Mouse (Mus musculus) forebrain, postnatal 0 days (tissue): Measurements from ENCODE around the gene Yod1. TPM values are rescaled to one million over a fixed set of nuclear protein-coding genes. Genes with fewer than 3 reads are reported as not detected.

Source experiments
- ATAC-seq: fragments of 200-750 bp; cut with Nextera tagmentation; 2 replicates; pipeline ENCODE4 v1.8.0; 2017; ENCODE audit warnings: mild to moderate bottlenecking, moderate library complexity
- DNase-seq: peaks from one replicate; pipeline ENCODE4 v3.0.0-alpha.2; 2015
- H3K27ac ChIP-seq: fragments of 300-500 bp; sonication (generic); 2 replicates; pipeline ENCODE4 v1.5.1; 2014; ENCODE audit warnings: low read depth, mild to moderate bottlenecking, antibody characterized with exemption, low read length, moderate library complexity, mixed read lengths
- H3K27me3 ChIP-seq: fragments of 300-500 bp; sonication (generic); 2 replicates; pipeline ENCODE4 v1.6.1; 2014; ENCODE audit warnings: mild to moderate bottlenecking, low read length, mixed read lengths; ENCODE audit not compliant: insufficient read depth
- H3K36me3 ChIP-seq: fragments of 300-500 bp; sonication (generic); 2 replicates; pipeline ENCODE4 v1.6.1; 2014; ENCODE audit warnings: mild to moderate bottlenecking, moderate library complexity; ENCODE audit not compliant: insufficient read depth
- H3K4me1 ChIP-seq: fragments of 300-500 bp; sonication (generic); 2 replicates; pipeline ENCODE4 v1.6.1; 2014; ENCODE audit warnings: antibody characterized with exemption; ENCODE audit not compliant: insufficient read depth
- H3K4me2 ChIP-seq: fragments of 300-500 bp; sonication (generic); 2 replicates; pipeline ENCODE4 v1.6.1; 2014; ENCODE audit warnings: low read depth, mild to moderate bottlenecking, moderate library complexity
- H3K4me3 ChIP-seq: fragments of 300-500 bp; sonication (generic); 2 replicates; pipeline ENCODE4 v1.5.1; 2014; ENCODE audit warnings: low read depth, low read length, mixed read lengths
- H3K9ac ChIP-seq: fragments of 300-500 bp; sonication (generic); 2 replicates; pipeline ENCODE4 v1.6.1; 2014; ENCODE audit warnings: mild to moderate bottlenecking
- H3K9me3 ChIP-seq: fragments of 300-500 bp; sonication (generic); 2 replicates; pipeline ENCODE4 v1.6.1; 2016; ENCODE audit warnings: low read length
- CTCF ChIP-seq: sonication (generic); IDR thresholded peaks from 2 replicates; pipeline ENCODE4 v1.5.1; 2016; ENCODE audit warnings: antibody characterized with exemption, control low read depth, low read depth
- WGBS: fragments of 180-500 bp; shearing (Covaris S2); extraction: QIAGEN DNeasy Blood & Tissue Kit; methylation state at CpG from one replicate; pipeline ENCODE4 v1.1.7; 2014; 5-methylcytosine and 5-hydroxymethylcytosine counted together
- polyA plus RNA-seq: library from polyadenylated mRNA; unstranded; fragments of >200 nt; fragmentation: Nextera tagmentation; extraction: Ambion mirVana; gene quantifications from 2 replicates; pipeline ENCODE4 v1.2.1, GENCODE M21; 2015
- total RNA-seq: library from RNA; depleted of rRNA; stranded (reverse); fragments of >200 nt; gene quantifications from 2 replicates; pipeline ENCODE4 v1.2.3, GENCODE M21; 2014

Yod1 gene
- total and polyA plus RNA-seq, 2 experiments from 2014 or later: 16.4 to 18.9 TPM

GRCm38 (mm10) chr1:130739636-130740035, 22.5 kb downstream of the Yod1 start:
- Histone ChIP-seq H3K36me3 (no peaks in the 10 kb centered on the region), H3K4me2 (no peak overlapping the region), H3K27ac (no peak overlapping the region), H3K9me3 (no peaks in the 10 kb centered on the region), H3K9ac (no peak overlapping the region), H3K4me3 (no peak overlapping the region), H3K4me1 (no peaks in the 10 kb centered on the region), H3K27me3 (no peaks in the 10 kb centered on the region)
- TF ChIP-seq CTCF: no peak
- DNase-seq (no peak), ATAC-seq (no peak)
- WGBS: 82% methylated on average over 3 of the region's 3 CpGs

GRCm38 (mm10) chr1:130740227-130740648, 23.1 kb downstream of the Yod1 start:
- TF ChIP-seq CTCF: no peak
- H3K9me3 ChIP-seq: no peaks in the 10 kb centered on the region
- H3K36me3 ChIP-seq: no peaks in the 10 kb centered on the region
- ATAC-seq: no peak
- peak; percentile 23 for DNase-seq
- no peak overlapping the region for H3K9ac ChIP-seq
- no peak overlapping the region for H3K4me3 ChIP-seq
- WGBS: 63% methylated on average over 4 of the region's 4 CpGs
- H3K27me3 ChIP-seq: no peaks in the 10 kb centered on the region
- H3K4me1 ChIP-seq: no peaks in the 10 kb centered on the region
- no peak overlapping the region for H3K4me2 ChIP-seq
- H3K27ac ChIP-seq: no peak overlapping the region

GRCm38 (mm10) chr1:130740781-130741720, 23.9 kb downstream of the Yod1 start:
- Histone ChIP-seq H3K4me3 (no peak overlapping the region), H3K9ac (no peak overlapping the region), H3K36me3 (no peaks in the 10 kb centered on the region), H3K4me2 (no peak overlapping the region), H3K4me1 (no peaks in the 10 kb centered on the region), H3K27ac (no peak overlapping the region), H3K9me3 (no peaks in the 10 kb centered on the region), H3K27me3 (no peaks in the 10 kb centered on the region)
- DNase-seq (peak; percentile 56), ATAC-seq (peak; percentile 81)
- 48% methylated on average over 15 of the region's 15 CpGs for WGBS
- no peak for TF ChIP-seq CTCF

GRCm38 (mm10) chr1:130742201-130742600, 25.1 kb downstream of the Yod1 start:
- DNase-seq (no peak), ATAC-seq (no peak)
- Histone ChIP-seq H3K4me1 (no peaks in the 10 kb centered on the region), H3K27ac (no peak overlapping the region), H3K4me3 (no peak overlapping the region), H3K4me2 (no peak overlapping the region), H3K9me3 (no peaks in the 10 kb centered on the region), H3K27me3 (no peaks in the 10 kb centered on the region), H3K36me3 (no peaks in the 10 kb centered on the region), H3K9ac (no peak overlapping the region)
- WGBS: 85% methylated on average over 7 of the region's 7 CpGs
- no peak for TF ChIP-seq CTCF

GRCm38 (mm10) chr1:130743775-130744174, 26.6 kb downstream of the Yod1 start:
- 100% methylated on average over 1 of the region's 1 CpGs for WGBS
- Histone ChIP-seq H3K27me3 (no peaks in the 10 kb centered on the region), H3K4me3 (no peak overlapping the region)

GRCm38 (mm10) chr1:130744217-130744616, 27.1 kb downstream of the Yod1 start:
- H3K36me3 ChIP-seq: no peaks in the 10 kb centered on the region
- 87% methylated on average over 2 of the region's 2 CpGs for WGBS
- no peak overlapping the region for H3K9ac ChIP-seq
- H3K4me2 ChIP-seq: no peak overlapping the region
- H3K27ac ChIP-seq: no peak overlapping the region
- ATAC-seq (no peak), DNase-seq (no peak)
- H3K4me1 ChIP-seq: no peaks in the 10 kb centered on the region
- no peak overlapping the region for H3K4me3 ChIP-seq
- TF ChIP-seq CTCF: no peak
- no peaks in the 10 kb centered on the region for H3K27me3 ChIP-seq
- H3K9me3 ChIP-seq: no peaks in the 10 kb centered on the region

More at GRCm38 (mm10) chr1:130743775-130744174, 26.6 kb downstream of the Yod1 start:
- Histone ChIP-seq H3K9me3 (no peaks in the 10 kb centered on the region), H3K27ac (no peak overlapping the region), H3K9ac (no peak overlapping the region), H3K4me1 (no peaks in the 10 kb centered on the region), H3K4me2 (no peak overlapping the region), H3K36me3 (no peaks in the 10 kb centered on the region)
- TF ChIP-seq CTCF: no peak
- ATAC-seq (no peak), DNase-seq (no peak)

GRCm38 (mm10) chr1:130744961-130745360, 27.8 kb downstream of the Yod1 start:
- no peaks in the 10 kb centered on the region for H3K27me3 ChIP-seq
- TF ChIP-seq CTCF: no peak
- no peak overlapping the region for H3K4me3 ChIP-seq
- H3K9ac ChIP-seq: no peak overlapping the region
- WGBS: 87% methylated on average over 5 of the region's 5 CpGs
- H3K9me3 ChIP-seq: no peaks in the 10 kb centered on the region
- no peak overlapping the region for H3K4me2 ChIP-seq
- no peak for ATAC-seq
- DNase-seq: no peak
- no peaks in the 10 kb centered on the region for H3K4me1 ChIP-seq
- H3K27ac ChIP-seq: no peak overlapping the region
- H3K36me3 ChIP-seq: no peaks in the 10 kb centered on the region
